Mouse (Mus musculus) kidney, adult 2 months (tissue): ENCODE measurements around the gene E2f4. TPM values are rescaled to one million over a fixed set of nuclear protein-coding genes. Genes with fewer than 3 reads are reported as not detected.

Source experiments
- DNase-seq: peaks from one replicate; pipeline ENCODE4 v3.0.0; 2021
- H3K27ac ChIP-seq: fragments of 200-500 bp; 2 replicates; pipeline ENCODE4 v1.5.1; 2012; ENCODE audit warnings: low read depth, low read length, control low read depth, inconsistent platforms; ENCODE audit not compliant: insufficient read depth
- H3K27me3 ChIP-seq: fragments of 200-500 bp; replicated peaks from 2 replicates; pipeline ENCODE4 v1.6.1; 2012; ENCODE audit warnings: mild to moderate bottlenecking, moderate library complexity, low read length, inconsistent platforms; ENCODE audit not compliant: control insufficient read depth, insufficient read depth
- H3K36me3 ChIP-seq: fragments of 200-500 bp; 2 replicates; pipeline ENCODE4 v1.6.1; 2012; ENCODE audit warnings: mild to moderate bottlenecking, moderate library complexity, low read length, inconsistent platforms; ENCODE audit not compliant: control insufficient read depth, insufficient read depth
- H3K4me1 ChIP-seq: fragments of 200-500 bp; 2 replicates; pipeline ENCODE4 v1.6.1; 2011; ENCODE audit warnings: low read length; ENCODE audit not compliant: control insufficient read depth, insufficient read depth
- H3K4me3 ChIP-seq: fragments of 200-500 bp; 2 replicates; pipeline ENCODE4 v1.5.1; 2011; ENCODE audit warnings: mild to moderate bottlenecking, low read depth, low read length, control low read depth; ENCODE audit not compliant: insufficient read depth
- CTCF ChIP-seq: fragments of 200-500 bp; conservative IDR thresholded peaks from 2 replicates; pipeline ENCODE4 v1.5.1; 2011; ENCODE audit warnings: low read depth, mild to moderate bottlenecking, control low read depth, low read length, moderate library complexity, mixed read lengths; ENCODE audit not compliant: insufficient read depth, insufficient read length
- POLR2A ChIP-seq: fragments of 200-500 bp; IDR thresholded peaks from one replicate; pipeline ENCODE4 v1.6.1; 2011; ENCODE audit warnings: low read depth, low read length, control low read depth
- WGBS: fragments of 180-500 bp; shearing (Covaris S2); methylation state at CpG from one replicate; pipeline ENCODE4 v1.1.7; 2018; 5-methylcytosine and 5-hydroxymethylcytosine counted together
- polyA plus RNA-seq: library from polyadenylated mRNA; depleted of rRNA; stranded (reverse); fragments of >200 nt; gene quantifications from 2 replicates; pipeline ENCODE4 v1.2.3, GENCODE M21; 2012

Gene E2f4
- polyA plus RNA-seq, 1 experiment = 88.1 TPM

DNA sequence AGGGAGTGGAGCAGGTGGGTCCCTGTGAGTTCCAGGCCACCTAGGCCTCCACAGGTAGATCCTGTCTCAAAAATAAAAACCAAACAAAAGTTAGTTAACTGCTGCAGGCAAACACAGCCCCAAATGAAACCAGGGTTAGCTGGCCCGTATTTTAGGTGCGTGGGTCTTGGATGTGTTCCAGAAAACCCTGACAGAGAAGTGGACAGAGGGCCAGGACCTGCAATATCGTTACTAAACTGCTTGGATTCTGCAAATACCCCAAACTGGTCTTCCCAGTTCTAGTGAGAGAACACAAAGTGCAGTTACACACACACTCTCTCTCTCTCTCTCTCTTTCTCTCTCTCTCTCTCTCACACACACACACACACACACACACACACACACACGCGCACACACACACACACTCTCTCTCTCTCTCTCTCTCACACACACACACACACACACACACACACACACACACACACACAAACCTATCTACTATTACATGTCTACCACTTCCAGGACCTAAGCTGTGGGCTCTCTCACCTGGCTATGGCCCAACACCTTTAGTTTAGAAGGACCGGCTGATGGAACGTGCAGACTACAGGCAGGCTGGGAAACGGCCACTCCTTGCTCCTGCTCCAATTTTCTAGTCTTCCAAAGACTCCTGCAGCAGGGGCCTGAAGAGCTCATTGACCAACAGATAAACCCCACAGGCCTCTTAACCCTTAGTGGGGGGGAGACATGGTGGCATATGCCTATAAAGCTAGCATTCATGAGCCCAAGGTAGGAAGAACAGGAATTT lies 46.5 kb downstream of the E2f4 start:
- 43% methylated on average over 7 of the region's 8 CpGs for WGBS
- Histone ChIP-seq H3K27ac (no peak overlapping the region), H3K4me3 (no peak overlapping the region), H3K27me3 (no peaks in the 10 kb centered on the region), H3K4me1 (no peaks in the 10 kb centered on the region; the same call in 1 of the 2 replicates), H3K36me3 (no peaks in the 10 kb centered on the region)
- no peak for DNase-seq
- TF ChIP-seq CTCF = no peak
- TF ChIP-seq POLR2A = no peak

GRCm38 (mm10) chr8:105345061-105345975 lies 47.9 kb downstream of the E2f4 start:
- TF ChIP-seq POLR2A (no peak), CTCF (no peak)
- 48% methylated on average over 7 of the region's 7 CpGs for WGBS
- Histone ChIP-seq H3K4me3 (no peak overlapping the region), H3K4me1 (no peaks in the 10 kb centered on the region; the same call in 1 of the 2 replicates), H3K27ac (peak overlapping the region; percentile 66), H3K36me3 (no peaks in the 10 kb centered on the region), H3K27me3 (no peaks in the 10 kb centered on the region)
- DNase-seq = peak; percentile 66

DNA sequence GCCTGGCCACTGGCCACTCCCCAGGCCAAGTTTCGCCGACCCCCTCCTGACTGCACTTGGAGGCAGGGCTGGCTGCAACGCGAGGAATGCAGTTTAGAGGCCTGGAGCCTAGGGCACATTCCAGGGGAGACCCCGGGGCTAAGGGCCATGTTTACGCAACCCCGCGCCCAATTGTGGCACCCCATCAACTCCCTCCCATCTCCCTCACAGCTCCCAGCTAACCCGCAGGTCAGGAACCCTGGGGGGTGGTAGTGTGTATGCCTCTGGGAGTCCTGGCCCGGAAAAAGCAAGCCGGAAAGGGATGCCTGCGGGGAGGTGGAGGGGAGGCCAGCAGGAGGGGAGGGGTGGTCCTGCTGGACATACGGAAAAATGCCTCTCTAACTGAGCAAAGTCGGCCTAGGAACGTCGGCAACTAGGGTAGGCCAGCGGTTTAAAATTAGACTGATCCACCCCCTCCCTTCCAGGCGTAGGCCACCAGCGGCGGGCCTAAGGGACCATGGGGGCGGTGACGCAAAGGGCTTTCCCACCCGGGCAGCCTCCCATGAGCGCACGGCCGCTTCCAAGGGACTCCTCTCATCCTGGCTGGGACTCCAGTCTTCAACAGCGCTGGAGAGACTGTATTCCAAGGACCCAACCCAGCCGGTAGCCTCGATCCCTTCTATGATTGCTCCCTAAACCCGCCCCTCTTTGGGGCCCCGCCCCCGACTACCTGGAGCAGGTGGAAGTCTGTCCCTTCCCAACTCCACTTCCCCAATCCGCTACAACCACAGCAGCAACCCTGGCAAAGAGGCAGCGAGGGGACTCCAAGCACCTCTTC lies 49.4 kb downstream of the E2f4 start:
- Histone ChIP-seq H3K27me3 (no peaks in the 10 kb centered on the region), H3K4me1 (no peaks in the 10 kb centered on the region; the same call in 1 of the 2 replicates), H3K27ac (peak overlapping the region; percentile 73), H3K36me3 (no peaks in the 10 kb centered on the region), H3K4me3 (peak overlapping the region; percentile 85)
- TF ChIP-seq POLR2A (no peak), CTCF (no peak)
- DNase-seq = peak; percentile 87
- 4% methylated on average over 34 of the region's 34 CpGs for WGBS

- WGBS = under 1% methylated on average over 53 of the region's 53 CpGs
- no peaks in the 10 kb centered on the region for H3K27me3 ChIP-seq
These were observed 50.2 kb downstream of the E2f4 start, which contains the start of gene Fhod1 for GRCm38 (mm10) chr8:105347428-105348221. Gene Fhod1, minus strand, starts transcription at chr8:105347953.

GRCm38 (mm10) chr8:105348450-105349095 lies 51.1 kb downstream of the E2f4 start, which contains the start of gene Slc9a5:
Gene Slc9a5, plus strand, starts transcription at chr8:105348843.
- Histone ChIP-seq H3K27me3 (no peaks in the 10 kb centered on the region), H3K4me3 (peak within 1 kb of the TSS; percentile 85), H3K27ac (peak within 1 kb of the TSS; percentile 73), H3K36me3 (no peaks in the 10 kb centered on the region), H3K4me1 (no peaks in the 10 kb centered on the region; the same call in 1 of the 2 replicates)
- WGBS = under 1% methylated on average over 34 of the region's 34 CpGs
- TF ChIP-seq POLR2A (no peak), CTCF (no peak)
- no peak for DNase-seq

More at GRCm38 (mm10) chr8:105347428-105348221, 50.2 kb downstream of the E2f4 start, which contains the start of gene Fhod1:
- H3K27ac ChIP-seq = peak within 1 kb of the TSS; percentile 73
- no peaks in the 10 kb centered on the region; the same call in 1 of the 2 replicates for H3K4me1 ChIP-seq
- TF ChIP-seq CTCF = no peak
- TF ChIP-seq POLR2A = peak; percentile 69
- H3K4me3 ChIP-seq = peak within 1 kb of the TSS; percentile 85
- peak; percentile 99 for DNase-seq
- no peaks in the 10 kb centered on the region for H3K36me3 ChIP-seq
